Mouse (Mus musculus) left cerebral cortex, adult 9 months (tissue): ENCODE data around the gene Col5a3.

Experiments
- DNase-seq, 2 experiments: peaks; one replicate each; pipeline ENCODE4 v3.0.0; 2022; ENCODE audit warnings: low spot score in 2 of 2

Gene Col5a3

DNA sequence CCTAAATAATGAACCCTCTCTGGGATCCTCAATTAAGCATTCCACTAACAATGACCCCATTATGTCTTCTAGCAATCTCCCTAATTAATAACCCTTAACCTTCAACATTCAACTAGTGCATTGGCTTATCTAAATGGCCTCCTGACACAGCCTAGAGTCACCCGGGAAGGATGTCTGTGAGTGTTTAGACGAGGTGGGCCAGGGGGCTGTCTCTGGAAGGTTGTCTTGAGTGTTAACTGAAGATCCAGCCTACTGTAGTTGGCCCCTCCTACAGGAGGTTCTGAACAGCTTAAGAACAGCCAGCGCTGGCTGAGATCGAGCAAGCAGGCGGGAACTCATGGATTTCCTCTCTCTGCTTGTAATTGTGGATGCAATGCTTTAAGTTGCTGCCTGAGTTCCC is 9.2 kb downstream of the Col5a3 start:
- no peak for DNase-seq

DNA sequence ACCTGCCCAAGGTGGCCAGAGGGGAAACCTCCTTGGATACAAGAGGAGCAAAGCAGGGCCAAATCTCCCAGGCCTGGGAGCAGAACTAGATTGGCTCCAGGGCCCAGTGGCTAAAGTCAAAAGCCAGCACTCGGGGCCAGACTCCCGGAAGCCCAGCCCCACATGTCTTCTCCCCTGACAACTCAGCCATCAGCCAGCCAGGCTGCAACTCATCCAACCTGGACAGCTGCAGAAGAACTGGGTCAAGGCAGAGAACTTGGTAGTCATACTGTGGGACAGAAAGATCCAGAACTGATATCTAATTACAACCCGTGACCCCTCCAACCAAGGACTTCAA is 9.7 kb downstream of the Col5a3 start:
- no peak for DNase-seq

DNA sequence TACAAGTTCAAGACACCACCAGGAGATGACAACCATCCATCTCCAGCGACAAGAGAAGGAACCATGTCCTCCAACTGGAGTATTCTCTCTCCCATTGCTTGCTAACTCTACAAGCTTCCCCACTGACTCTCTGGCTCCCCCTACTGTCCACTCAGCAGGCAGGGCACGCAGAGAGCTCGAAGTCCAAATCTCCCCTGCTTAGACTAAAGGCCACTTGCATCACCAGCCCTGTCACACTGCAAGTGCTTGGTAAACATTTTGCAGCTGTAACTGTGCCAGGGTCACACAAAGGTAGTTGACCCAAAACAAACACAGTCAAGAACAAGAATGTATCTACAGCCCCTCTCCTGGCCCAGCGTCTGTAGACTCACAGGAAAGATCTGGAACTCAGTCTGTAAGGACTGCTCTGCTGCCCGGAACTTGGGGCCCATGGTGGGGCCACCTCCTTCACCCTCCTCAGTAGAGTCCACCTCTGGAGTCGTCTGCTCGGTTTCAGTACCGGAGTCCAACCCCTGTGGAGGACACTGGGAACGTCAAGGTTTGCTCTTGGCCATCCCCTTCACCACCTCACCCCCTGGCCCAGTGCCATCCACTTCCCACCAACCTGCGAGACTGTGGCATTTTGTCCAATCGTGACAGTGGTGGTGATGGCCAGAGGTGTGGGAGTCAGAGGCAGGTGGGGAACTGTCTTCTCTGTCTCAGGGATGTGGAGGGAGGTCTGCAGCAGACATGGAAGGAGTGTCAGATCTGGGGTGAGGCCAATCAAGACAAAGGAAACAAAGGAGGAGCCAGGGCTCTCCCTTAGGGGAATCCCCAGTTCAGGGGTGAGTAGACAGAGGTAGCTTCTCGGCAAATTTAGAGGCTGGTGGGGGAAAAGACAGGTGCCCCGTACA is 10.4 kb downstream of the Col5a3 start:
- DNase-seq = peak in 1 of 2 experiments; percentile 71

DNA sequence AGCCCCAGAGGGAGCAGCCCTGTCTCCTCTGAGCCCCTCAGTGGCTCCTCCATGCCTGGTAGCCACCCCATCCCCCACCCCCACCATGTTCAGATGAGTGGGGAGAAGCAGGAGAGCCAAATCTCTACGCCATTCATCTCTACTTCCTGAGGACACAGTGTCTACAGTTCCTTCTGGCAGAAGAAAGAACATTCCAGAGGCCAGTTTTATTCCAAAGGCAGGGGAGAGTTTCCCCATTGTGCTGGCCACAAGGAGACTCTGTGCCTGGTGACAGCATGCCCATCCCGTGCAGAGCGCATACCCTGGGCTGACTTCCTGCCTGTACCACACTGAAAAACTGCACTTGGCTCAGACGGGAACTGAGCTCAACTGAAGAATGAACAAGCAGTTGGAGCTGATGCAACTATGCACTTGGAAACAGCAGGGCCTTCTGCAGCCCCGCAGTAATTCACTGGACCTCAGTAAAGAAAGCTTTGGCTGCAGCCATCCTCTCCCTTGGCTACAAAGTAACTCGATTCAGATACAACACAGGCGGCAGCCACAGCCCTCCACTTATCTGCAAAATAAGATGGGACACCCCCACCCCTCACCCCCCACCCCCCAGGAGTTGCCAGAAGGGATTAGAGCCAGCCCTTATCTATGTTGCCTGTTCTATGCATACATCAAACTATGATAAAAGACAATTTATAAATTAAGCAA is 20.6 kb downstream of the Col5a3 start:
- DNase-seq = peak in 1 of 2 experiments; percentile 63

DNA sequence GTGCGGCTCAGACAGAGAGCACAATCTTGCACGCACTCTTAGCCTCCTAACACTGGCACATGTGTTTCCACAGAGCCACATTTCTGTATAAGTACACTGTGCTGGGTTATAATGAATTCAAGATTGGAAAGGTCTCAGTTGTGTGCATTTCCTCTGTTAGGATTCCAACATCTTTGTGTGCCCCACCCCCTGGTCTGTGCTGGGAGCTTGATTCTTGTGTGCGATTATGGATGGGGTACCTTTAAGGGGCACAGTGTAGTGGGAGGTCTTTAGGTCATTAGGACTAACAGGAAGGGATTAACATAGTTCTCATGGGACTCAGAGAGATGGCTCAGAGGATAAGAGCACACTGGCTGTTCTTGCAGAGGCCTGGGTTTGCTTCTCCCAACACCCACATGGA is 24.5 kb downstream of the Col5a3 start:
- no peak for DNase-seq

DNA sequence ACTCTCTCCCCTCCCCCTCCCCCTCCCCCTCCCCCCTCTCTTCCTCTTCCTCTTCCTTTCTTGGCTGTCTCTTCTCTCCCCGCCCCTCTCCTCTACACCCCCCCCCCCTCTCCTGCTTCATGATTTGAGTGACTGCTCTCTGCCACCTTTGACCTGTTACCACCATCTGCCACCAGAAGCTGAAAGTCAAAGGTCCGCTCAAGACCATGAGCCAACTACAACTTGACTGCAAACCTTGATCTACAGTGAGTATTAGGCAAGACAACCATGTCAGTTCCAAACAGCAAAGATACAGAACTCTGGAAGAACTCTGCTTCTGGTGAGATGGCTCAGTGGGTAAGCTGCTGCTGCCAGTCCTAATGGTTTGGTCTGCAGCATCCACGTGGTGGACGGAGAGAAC is 25.2 kb downstream of the Col5a3 start:
- no peak for DNase-seq

DNA sequence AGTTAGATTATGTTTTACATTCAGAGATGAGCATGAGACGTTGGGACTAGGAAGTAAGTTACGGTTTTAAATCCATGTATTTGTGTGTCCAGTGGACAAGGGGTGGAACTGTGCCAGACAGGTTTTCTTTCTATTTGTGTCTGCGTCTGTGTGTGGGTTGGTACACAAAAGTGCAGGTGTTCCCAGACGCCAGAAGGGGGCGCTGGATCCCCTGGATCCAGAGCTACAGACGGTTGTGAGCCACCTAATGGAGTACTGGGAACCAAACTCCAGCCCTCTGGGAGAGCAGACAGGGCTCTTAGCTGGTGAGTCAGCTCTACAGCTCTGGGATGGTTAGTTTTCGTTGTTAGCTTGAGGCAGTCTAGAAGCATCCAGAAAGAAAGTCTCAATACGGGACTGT is 26.9 kb downstream of the Col5a3 start:
- no peak for DNase-seq

DNA sequence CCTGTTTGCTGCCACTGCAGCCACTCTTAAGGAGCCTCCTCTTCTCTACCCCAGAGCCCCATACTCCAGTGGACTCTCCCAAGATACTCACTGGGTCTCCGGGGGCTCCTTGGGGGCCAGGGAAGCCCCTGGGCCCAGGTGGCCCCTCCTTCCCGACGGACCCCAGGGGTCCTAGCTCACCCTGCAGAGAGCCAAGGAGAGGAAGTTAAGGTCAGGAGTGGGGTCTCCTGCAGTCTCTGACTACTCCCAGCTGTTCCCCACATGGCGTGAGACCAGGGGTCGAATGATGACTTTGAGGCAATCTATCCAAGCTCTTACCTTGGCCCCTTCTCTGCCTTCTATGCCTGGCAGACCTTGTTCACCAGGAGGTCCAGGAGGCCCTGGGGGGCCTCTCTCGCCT is 29.8 kb downstream of the Col5a3 start:
- no peak for DNase-seq

DNA sequence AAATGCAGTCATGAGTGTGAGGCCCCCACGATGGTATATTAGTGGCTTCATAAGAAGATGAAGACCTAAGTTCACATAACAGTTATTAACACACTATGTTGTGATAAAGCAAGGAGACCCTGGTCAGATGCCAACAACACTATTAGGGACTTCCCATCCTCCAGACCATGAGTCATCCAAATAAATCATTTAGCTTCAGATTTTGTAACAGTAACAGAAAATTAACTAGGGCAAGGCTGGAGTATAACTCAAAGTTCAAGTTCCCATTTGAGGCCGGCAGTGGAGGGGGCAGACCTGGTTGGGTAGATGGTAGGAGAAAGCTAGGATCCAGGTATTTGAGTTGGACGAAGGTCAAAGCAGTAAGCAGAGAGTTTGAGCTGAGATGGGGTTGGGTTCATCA is 33.6 kb downstream of the Col5a3 start:
- no peak for DNase-seq

DNA sequence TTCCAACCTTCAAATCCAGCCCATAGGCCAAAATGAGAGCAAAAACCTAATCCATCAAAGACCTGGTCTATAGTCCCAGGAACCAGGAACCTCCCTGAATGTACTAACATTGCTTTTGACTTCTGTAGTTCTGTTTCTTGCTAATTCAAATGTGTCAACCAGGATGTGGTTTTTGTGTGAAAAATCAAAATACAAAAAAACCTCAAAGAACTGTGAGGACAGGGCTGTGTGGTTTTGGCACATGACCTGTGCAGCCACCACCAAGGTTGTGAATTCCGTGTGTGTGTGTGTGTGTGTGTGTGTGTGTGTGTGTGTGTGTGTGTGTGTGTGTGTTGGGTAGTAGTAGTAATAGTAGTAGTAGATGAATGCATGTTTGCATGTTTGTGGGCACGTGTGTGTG is 49.6 kb downstream of the Col5a3 start:
- DNase-seq = no peak

DNA sequence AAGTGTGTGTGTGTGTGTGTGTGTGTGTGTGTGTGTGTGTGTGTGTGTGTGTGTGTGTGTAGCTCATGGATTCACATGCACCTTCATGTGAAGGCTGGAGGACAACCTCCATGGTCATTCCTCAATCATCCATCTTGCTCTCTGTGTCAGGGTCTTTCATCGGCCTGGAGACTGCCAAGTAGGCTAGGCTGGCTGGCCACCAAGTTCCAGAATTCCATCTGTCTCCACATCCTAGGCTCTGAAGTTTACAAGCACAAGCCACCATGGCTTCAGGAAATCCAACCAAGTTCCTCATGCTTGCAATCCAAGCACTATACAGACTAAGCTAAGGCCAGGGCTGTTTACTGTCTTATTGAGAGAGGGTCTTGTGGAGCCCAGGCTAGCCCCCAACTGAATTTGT is 51.8 kb downstream of the Col5a3 start:
- DNase-seq = no peak

DNA sequence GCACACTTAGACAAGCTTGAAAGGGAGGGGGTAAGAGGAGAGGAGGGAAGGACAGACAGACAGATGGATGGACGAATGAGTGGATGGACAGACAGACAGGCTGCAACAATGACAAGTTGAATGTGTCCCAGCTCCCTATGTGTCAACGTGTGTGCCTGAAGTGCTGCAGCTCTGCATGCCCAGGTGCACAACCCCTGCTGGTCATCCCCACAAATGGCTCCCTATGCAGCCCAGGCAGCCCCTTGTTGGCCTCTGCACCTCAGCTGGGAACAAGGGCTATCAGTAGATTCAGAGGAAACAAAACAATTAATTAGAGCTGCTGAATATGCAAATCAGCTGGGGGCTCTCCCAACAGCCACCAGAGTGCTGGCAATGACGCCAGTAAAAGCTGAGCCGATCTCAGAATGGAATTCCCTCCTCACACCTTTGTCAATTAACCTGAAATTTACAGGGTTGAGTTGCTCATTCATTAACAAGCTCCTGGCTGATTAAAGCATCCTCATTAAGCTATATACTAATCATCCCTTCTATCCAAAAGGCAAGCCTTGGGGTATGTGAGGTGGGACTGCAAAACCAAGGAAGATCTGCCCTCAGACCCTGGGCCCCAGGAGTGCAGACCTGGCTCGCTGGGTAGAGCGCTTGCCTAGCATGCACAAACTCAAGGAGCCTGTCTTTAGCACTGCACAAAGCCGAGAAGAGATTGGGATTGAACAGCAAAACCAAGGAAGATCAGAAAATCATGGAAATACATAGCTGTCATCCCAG is 52.5 kb downstream of the Col5a3 start:
- DNase-seq = no peak

DNA sequence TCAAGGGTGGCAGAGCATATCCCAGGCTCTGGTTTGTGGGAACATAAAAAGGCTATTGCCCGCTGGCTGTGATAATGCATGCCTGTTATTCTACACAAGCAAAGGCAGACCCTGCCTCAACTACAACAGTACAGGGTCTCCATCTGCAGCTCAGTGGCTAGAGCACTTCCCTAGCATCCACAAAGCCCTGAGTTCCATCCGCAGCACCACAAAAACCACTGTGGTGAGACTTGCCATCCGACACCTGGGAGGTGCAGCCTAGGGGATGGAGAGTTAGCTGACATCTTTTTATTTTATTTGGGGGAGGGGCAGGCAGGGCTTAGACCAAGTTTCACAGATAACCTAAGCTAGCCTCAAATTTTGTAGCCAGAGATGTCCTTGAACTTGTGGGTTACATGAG is 53.5 kb downstream of the Col5a3 start:
- no peak for DNase-seq

DNA sequence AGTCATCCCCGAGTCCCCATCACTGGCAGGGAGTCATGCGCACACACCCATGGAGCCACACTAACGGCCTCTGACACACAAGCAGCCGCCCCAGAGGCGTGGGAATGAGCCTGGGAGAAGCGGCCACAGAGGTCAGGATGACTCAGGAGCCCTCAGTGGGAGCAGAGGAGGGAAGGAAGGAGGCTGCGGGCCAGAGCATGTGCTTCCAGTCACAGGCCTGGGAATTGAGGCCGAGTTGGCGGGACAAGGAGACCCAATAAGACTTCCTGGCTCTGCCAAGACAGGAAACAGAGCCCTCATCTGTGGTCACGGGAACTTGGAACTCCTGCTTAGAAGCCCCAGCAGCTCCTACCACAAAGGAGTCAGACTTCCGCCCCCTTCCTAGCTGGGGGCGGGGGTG is 54.1 kb downstream of the Col5a3 start:
- DNase-seq = no peak

DNA sequence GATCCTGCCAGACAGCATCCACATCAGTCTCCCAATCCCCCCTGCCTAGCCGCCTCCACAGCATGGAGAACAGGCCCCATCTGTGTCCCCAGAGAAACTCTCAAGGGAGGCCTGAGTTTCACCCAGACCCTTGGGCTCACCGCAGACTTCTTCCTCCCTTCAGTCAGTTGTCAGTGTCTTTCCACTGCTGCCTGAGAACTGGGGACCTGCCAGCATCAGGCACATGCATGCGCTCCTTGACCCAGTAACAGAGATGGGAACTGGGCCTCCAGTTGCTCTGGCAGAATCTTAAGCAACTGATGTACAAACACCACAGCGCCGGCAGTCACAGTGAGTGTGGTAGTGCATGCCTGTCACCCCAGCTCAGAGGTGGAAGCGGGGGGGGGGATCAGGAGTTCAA is 56.0 kb downstream of the Col5a3 start:
- DNase-seq = no peak

DNA sequence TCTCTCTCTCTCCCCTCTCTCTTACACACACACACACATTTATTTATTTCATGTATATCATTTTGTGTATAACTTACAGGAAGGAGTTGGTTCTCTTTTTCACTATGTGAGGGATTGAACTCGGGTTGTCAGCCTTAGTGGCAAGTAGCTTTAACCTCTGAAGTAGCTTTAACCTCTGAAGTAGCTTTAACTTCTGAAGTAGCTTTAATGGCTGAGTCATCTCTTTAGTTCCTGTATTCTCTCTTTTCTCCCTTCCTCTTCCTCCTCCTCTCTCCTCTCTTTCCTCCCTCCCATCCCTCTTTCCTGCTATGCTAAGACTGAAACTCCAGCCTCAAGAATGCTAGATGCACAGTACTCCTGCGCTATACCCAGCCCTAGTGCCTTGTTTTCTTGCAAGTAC is 56.6 kb downstream of the Col5a3 start:
- no peak for DNase-seq

DNA sequence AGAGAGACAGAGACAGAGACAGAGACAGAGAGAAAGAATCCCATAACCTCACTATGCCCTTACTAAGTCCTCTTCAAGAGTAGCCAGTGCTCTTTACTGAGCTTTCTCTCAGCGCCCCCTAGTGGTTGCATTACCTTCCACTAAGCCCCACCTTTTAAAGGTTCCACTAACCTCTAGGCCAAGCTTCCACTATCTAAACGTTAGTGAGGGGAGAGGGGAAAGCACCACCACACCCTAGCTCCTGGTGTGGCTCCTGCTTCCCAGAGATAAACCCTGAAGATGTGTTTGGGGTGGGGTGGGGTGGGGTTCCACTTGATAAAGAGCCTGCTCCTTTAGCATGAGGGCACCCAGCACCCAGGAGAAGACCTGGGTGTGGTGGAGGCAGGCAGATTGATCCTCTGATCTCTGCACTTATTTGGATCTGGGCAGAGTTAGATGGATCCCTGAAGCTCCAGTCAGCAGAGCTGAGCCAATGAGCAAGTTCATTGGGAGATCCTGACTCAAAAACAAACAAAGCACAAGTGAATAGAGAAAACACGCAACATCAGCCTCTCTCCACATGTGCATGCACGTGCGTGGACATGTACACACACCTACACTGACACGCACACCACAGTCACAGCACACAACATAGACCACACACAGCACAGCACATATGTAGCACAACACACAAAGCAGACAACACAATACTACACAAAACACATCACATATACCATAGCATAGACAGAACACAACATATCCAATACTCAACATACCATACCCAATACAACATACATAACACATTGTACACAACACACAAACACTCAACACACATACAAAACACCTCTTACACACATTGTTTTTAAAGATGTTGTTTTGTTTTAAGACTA is 57.5 kb downstream of the Col5a3 start:
- peak in 1 of 2 experiments; percentile 59 for DNase-seq

DNA sequence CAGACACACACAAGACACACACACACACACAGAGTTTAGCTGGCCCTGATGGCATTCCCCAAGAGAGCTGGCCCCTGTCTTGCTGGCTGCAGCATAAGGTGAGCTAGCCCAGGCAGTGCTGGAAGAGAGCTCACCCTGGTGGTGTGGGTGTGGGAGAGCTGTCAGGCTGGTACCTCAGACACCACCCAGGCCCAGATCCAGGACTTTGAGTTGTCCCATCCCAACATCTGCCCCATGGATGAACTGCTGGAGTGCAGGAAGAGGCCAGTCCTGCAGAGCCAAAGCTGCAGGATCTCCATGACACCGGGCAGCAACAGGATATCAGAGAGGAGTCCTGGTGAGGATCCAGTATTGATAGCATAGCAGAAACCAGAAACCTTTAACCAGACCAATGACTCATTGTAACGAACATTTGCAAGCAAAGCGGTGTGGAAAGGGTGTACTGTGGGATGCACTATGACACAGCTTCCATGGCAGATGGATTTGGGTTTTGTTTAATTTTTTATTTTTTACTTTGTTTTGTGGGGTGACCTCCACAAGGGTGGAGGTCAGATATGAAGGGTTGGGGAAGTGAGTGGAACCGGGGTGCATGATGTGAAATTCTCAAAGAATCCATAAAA is 58.7 kb downstream of the Col5a3 start:
- no peak for DNase-seq

DNA sequence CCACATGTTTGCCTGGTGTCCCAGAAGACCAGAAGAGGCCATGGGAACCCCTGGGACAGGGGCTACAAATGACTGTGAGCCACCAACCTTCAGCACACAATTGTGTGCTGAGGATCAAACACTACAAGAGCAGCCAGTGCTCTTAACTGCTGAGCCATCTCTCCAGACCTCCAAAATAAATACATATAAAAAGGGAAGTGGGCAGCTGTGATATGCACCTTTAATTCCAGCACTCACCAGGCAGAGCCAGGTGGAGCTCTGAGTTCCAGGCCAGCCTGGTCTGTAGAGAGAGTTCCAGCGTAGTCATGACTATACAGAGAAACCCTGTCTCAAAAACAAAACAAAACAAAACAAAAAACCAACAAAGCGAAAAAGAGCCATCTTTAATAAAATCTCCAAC is 60.5 kb downstream of the Col5a3 start:
- DNase-seq = no peak

DNA sequence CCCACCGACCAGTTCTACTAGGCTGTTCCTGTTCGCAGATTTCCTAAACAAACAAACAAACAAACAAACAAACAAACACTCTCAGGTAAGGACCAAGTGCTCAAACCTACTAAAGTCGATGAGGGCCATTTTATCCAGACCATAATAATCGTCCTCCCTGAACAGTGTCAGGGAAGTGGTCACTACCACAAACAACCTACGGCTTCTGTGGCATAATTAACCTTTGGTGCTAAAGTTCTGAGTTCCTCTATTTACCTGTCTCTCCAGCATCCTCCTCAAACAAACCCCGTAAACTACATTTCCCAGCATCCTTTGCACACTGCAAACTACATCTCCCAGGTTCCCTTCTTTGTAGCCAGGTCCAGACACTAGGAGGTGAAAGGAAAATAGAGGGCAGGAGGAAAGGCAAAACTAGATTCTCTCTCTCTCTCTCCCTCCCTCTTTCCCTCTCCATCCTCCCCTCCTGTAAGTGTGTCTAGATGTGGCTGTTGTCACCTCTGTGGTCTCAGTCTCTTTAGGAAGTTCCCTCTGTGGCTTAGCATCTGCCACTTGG is 63.3 kb downstream of the Col5a3 start:
- no peak for DNase-seq

DNA sequence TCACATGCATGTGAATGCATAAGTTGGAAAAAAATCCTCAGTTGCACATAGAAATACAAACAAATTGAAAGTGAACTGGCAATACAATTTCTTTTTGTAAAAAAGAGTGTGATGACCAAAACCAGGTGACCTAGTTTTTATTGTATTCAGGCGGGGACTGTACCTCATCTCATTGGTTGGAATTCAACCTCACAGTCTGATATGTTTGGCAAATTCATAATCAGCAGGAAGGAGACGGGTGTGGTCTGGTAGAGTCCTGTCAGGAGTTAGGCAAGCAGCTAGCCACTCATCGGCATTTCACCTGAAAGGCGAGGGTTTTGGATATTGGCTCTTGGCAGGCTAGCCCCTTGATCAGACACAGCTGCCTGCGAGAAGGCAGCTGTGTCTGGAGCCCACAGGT is 65.7 kb downstream of the Col5a3 start:
- no peak for DNase-seq
